Mouse (Mus musculus): ENCODE measurements around the gene Olfr357. TPM values are rescaled to one million over a fixed set of nuclear protein-coding genes. Genes with fewer than 3 reads are reported as not detected.

Olfr357 gene
- not detected in 2 replicates for polyA plus RNA-seq (2016; fragmentation: Nextera tagmentation; extraction: Ambion mirVana)

DNA sequence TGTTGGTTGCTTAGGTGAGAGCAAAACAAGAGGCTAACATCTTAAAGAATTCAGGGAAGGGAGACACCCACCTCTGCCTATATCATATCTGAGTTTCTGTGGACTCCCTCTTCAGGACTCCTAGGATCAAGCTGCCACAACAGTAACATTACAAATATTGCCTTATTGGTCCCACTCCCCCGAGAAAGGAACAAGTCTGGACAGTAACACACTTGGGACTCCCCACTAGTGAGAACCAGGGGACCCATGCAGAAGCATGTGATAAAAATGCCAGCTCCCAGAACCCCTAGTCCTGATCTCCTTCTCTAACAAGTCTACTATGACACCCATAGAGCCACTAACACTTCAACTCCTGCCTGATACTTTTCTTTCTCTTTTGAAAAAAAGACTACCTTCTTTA lies at the start of gene Olfr357:
TSS of gene Olfr357 (plus strand) at position 301 of the 400 bp plus-strand sequence.
- Histone ChIP-seq H3K9me3 (peaks cover 16% of the 10 kb centered on the region), H3K9ac (replicated peaks) (no peak within 1 kb of the TSS), H3K36me3 (no peaks in the 10 kb centered on the region), H3K27me3 (no peaks in the 10 kb centered on the region), H3K4me2 (replicated peaks) (no peak within 1 kb of the TSS), H3K4me3 (no peak within 1 kb of the TSS), H3K4me1 (no peaks in the 10 kb centered on the region), H3K27ac (replicated peaks) (no peak within 1 kb of the TSS)
- ATAC-seq (ENCODE audit: low FRiP score, low read depth): no peak
- 54% methylated on average over 1 of the region's 1 CpGs for WGBS

DNA sequence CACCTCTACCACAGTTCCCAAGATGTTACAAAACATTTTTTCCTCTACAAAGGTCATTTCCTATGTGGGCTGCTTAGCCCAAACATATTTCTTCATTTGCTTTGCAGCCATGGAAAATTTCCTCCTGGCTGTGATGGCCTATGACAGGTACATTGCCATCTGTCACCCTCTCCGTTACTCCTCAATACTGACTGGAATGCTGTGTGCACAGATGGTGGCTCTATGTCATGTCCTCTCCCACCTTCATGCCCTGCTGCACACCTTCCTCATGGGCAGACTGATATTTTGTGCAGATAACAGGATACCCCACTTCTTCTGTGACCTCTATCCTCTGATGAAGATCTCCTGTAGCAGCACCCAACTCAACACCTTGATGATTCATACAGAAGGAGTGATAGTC lies 3.4 kb downstream of the Olfr357 start:
- Histone ChIP-seq H3K9ac (replicated peaks) (no peak overlapping the region), H3K27me3 (no peaks in the 10 kb centered on the region), H3K4me1 (no peaks in the 10 kb centered on the region), H3K4me3 (no peak overlapping the region), H3K27ac (replicated peaks) (no peak overlapping the region), H3K36me3 (no peaks in the 10 kb centered on the region), H3K9me3 (peaks cover 20% of the 10 kb centered on the region), H3K4me2 (replicated peaks) (no peak overlapping the region)
- WGBS: 74% methylated on average over 1 of the region's 1 CpGs
- ATAC-seq (ENCODE audit: low FRiP score, low read depth): no peak

DNA sequence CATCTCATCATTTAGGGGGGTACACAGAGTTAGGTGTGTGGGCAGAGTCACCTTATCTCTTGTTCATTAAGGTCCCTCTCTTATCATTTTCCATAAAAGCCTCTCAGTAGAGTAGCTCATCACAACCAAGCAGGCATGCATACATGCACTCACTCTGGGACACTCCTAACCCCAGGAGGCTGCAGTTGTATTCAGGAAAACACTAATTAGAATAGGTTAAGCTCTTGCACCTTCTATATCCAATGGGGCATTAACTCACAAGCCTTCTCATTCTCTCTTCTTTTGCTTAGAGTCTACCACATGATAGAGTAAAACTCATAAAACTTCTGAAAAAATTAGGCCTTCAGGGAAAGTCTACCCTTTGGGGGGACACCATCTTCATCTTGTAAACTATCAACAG lies 15.6 kb downstream of the Olfr357 start, which contains the start of gene Olfr358:
TSS of gene Olfr358 (minus strand) at position 101 of the 400 bp plus-strand sequence.
- no peaks in the 10 kb centered on the region for H3K27me3 ChIP-seq
- no peak within 1 kb of the TSS for H3K27ac ChIP-seq (replicated peaks)
- H3K9ac ChIP-seq (replicated peaks): no peak within 1 kb of the TSS
- no peaks in the 10 kb centered on the region for H3K4me1 ChIP-seq
- H3K36me3 ChIP-seq: no peaks in the 10 kb centered on the region
- H3K4me2 ChIP-seq (replicated peaks): no peak within 1 kb of the TSS
- ATAC-seq (ENCODE audit: low FRiP score, low read depth): no peak
- no peak within 1 kb of the TSS for H3K4me3 ChIP-seq
- peaks cover 17% of the 10 kb centered on the region for H3K9me3 ChIP-seq

Other genes with a start within 250 kb of the Olfr357 start
- not detected in 2 replicates for gene Olfr348, start 209.6 kb upstream of the Olfr357 start, polyA plus RNA-seq (2016; fragmentation: Nextera tagmentation; extraction: Ambion mirVana)
- gene Olfr50, start 203.3 kb upstream of the Olfr357 start, polyA plus RNA-seq (2016; fragmentation: Nextera tagmentation; extraction: Ambion mirVana): not detected in 2 replicates
- gene Olfr3, start 176.8 kb upstream of the Olfr357 start, polyA plus RNA-seq (2016; fragmentation: Nextera tagmentation; extraction: Ambion mirVana): not detected in 2 replicates
- not detected in 2 replicates for gene Olfr350, start 147.5 kb upstream of the Olfr357 start, polyA plus RNA-seq (2016; fragmentation: Nextera tagmentation; extraction: Ambion mirVana)
- gene Olfr351, start 131.2 kb upstream of the Olfr357 start, polyA plus RNA-seq (2016; fragmentation: Nextera tagmentation; extraction: Ambion mirVana): not detected in 2 replicates
- not detected in 2 replicates for gene Olfr352, start 125.4 kb upstream of the Olfr357 start, polyA plus RNA-seq (2016; fragmentation: Nextera tagmentation; extraction: Ambion mirVana)
- gene Olfr353, start 100.9 kb upstream of the Olfr357 start, polyA plus RNA-seq (2016; fragmentation: Nextera tagmentation; extraction: Ambion mirVana): not detected in 2 replicates
- not detected in 2 replicates for gene Olfr354, start 88.1 kb upstream of the Olfr357 start, polyA plus RNA-seq (2016; fragmentation: Nextera tagmentation; extraction: Ambion mirVana)
- not detected in 2 replicates for gene Olfr355, start 64.9 kb upstream of the Olfr357 start, polyA plus RNA-seq (2016; fragmentation: Nextera tagmentation; extraction: Ambion mirVana)
- not detected in 2 replicates for gene Olfr356, start 56.7 kb upstream of the Olfr357 start, polyA plus RNA-seq (2016; fragmentation: Nextera tagmentation; extraction: Ambion mirVana)
- gene Olfr358, start 15.5 kb downstream of the Olfr357 start, polyA plus RNA-seq (2016; fragmentation: Nextera tagmentation; extraction: Ambion mirVana): not detected in 2 replicates
- gene Olfr360, start 71.9 kb downstream of the Olfr357 start, polyA plus RNA-seq (2016; fragmentation: Nextera tagmentation; extraction: Ambion mirVana): not detected in 2 replicates
- not detected in 2 replicates for gene Olfr361, start 95.5 kb downstream of the Olfr357 start, polyA plus RNA-seq (2016; fragmentation: Nextera tagmentation; extraction: Ambion mirVana)
- gene Olfr362, start 124.1 kb downstream of the Olfr357 start, polyA plus RNA-seq (2016; fragmentation: Nextera tagmentation; extraction: Ambion mirVana): not detected in 2 replicates
- not detected in 2 replicates for gene Olfr364-ps1, start 145.5 kb downstream of the Olfr357 start, polyA plus RNA-seq (2016; fragmentation: Nextera tagmentation; extraction: Ambion mirVana)
- gene Olfr365, start 194.4 kb downstream of the Olfr357 start, polyA plus RNA-seq (2016; fragmentation: Nextera tagmentation; extraction: Ambion mirVana): not detected in 2 replicates
- not detected in 2 replicates for gene Olfr366, start 217.7 kb downstream of the Olfr357 start, polyA plus RNA-seq (2016; fragmentation: Nextera tagmentation; extraction: Ambion mirVana)

Measured in midbrain, embryonic 12.5 days (tissue).